ENCODE assay signal across 31 mouse cellular contexts in genomic region chr6:73059162-73059561, GRCm38 (mm10).
"Had no signal": no experiment of that assay in that cellular context is flagged by ENCODE, and none has a peak within 500 bp of the region (broad histone marks: within the 10 kb centered on the region; RNA-seq: fewer than 3 reads in every experiment).

No protein-coding gene starts in this region.

- ATAC-seq: hindbrain, embryonic 16.5 days; hindbrain, postnatal 0 days; inflammation-experienced regulatory T-cells, adult 6 months; intestine, embryonic 15.5 days; intestine, postnatal 0 days had no signal

- H3K9me3 ChIP-seq: heart, embryonic 10.5 days; heart, embryonic 15.5 days; hindbrain, embryonic 12.5 days; hindbrain, embryonic 15.5 days had no signal

- H3K27ac ChIP-seq: heart, adult 2 months; heart, embryonic 10.5 days; heart, embryonic 13.5 days; heart, embryonic 15.5 days; hindbrain, embryonic 10.5 days; hindbrain, embryonic 12.5 days; hindbrain, embryonic 13.5 days; hindbrain, embryonic 14.5 days; hindbrain, embryonic 15.5 days; hindbrain, postnatal 0 days; intestine, embryonic 15.5 days; kidney, postnatal 0 days; layer of hippocampus, adult 2 months; left cerebral cortex, adult 2 months had no signal

- H3K9ac ChIP-seq: heart, embryonic 12.5 days; heart, embryonic 13.5 days; heart, embryonic 15.5 days; hindbrain, embryonic 12.5 days; hindbrain, embryonic 13.5 days; hindbrain, embryonic 14.5 days; hindbrain, embryonic 15.5 days; intestine, embryonic 15.5 days had no signal

- H3K4me2 ChIP-seq: heart, embryonic 11.5 days; heart, embryonic 12.5 days; heart, embryonic 13.5 days; heart, embryonic 15.5 days; hindbrain, embryonic 12.5 days; hindbrain, embryonic 13.5 days; hindbrain, embryonic 14.5 days; hindbrain, embryonic 15.5 days; intestine, embryonic 15.5 days had no signal

- H3K27me3 ChIP-seq: heart, embryonic 12.5 days; heart, embryonic 13.5 days; heart, embryonic 15.5 days; hindbrain, embryonic 12.5 days; hindbrain, embryonic 13.5 days; hindbrain, embryonic 15.5 days; intestine, embryonic 15.5 days had no signal

- DNase-seq: heart, adult 2 months; heart, postnatal 14 days; heart, postnatal 36 days; heart, postnatal 4 days; kidney, adult 11 months; kidney, adult 2 months; kidney, adult 8-10 months; kidney, postnatal 14 days; kidney, postnatal 25 days; kidney, postnatal 36 days; kidney, postnatal 4 days; layer of hippocampus, adult 9-11 months; layer of hippocampus, postnatal 36 days had no signal

- H3K4me1 ChIP-seq: heart, embryonic 10.5 days; heart, embryonic 12.5 days; heart, embryonic 13.5 days; heart, embryonic 15.5 days; hindbrain, embryonic 10.5 days; hindbrain, embryonic 12.5 days; hindbrain, embryonic 13.5 days; hindbrain, embryonic 15.5 days; intestine, embryonic 15.5 days had no signal

- H3K36me3 ChIP-seq: heart, embryonic 10.5 days; heart, embryonic 12.5 days; heart, embryonic 13.5 days; heart, embryonic 15.5 days; hindbrain, embryonic 10.5 days; hindbrain, embryonic 12.5 days; hindbrain, embryonic 13.5 days; hindbrain, embryonic 15.5 days; intestine, embryonic 15.5 days had no signal

- H3K4me3 ChIP-seq: heart, adult 2 months; heart, embryonic 10.5 days; heart, embryonic 12.5 days; heart, embryonic 13.5 days; heart, embryonic 15.5 days; hindbrain, embryonic 10.5 days; hindbrain, embryonic 12.5 days; hindbrain, embryonic 13.5 days; hindbrain, embryonic 15.5 days; intestine, embryonic 15.5 days; layer of hippocampus, adult 2 months; left cerebral cortex, adult 2 months had no signal
